Mouse (Mus musculus) midbrain, embryonic 13.5 days (tissue): Measurements from ENCODE around the gene Rab34. TPM values are rescaled to one million over a fixed set of nuclear protein-coding genes. Genes with fewer than 3 reads are reported as not detected.

Source experiments
- ATAC-seq: fragments of 200-750 bp; cut with Nextera tagmentation; 2 replicates; pipeline ENCODE4 v1.8.0; 2017; ENCODE audit warnings: mild to moderate bottlenecking, moderate TSS enrichment, moderate library complexity
- H3K27ac ChIP-seq: fragments of 300-500 bp; sonication (generic); 2 replicates; pipeline ENCODE4 v1.5.1; 2015; ENCODE audit warnings: inconsistent platforms, mild to moderate bottlenecking, moderate library complexity
- H3K27me3 ChIP-seq: fragments of 300-500 bp; sonication (generic); 2 replicates; pipeline ENCODE4 v1.6.1; 2015; ENCODE audit warnings: mild to moderate bottlenecking, inconsistent platforms
- H3K36me3 ChIP-seq: fragments of 300-500 bp; sonication (generic); 2 replicates; pipeline ENCODE4 v1.6.1; 2015; ENCODE audit warnings: mild to moderate bottlenecking, inconsistent platforms
- H3K4me1 ChIP-seq: fragments of 300-500 bp; sonication (generic); replicated peaks from 2 replicates; pipeline ENCODE4 v1.6.1; 2015; ENCODE audit warnings: inconsistent platforms
- H3K4me2 ChIP-seq: fragments of 300-500 bp; sonication (generic); replicated peaks from 2 replicates; pipeline ENCODE4 v1.6.1; 2015; ENCODE audit warnings: moderate library complexity, mild to moderate bottlenecking, inconsistent platforms
- H3K4me3 ChIP-seq: fragments of 300-500 bp; sonication (generic); replicated peaks from 2 replicates; pipeline ENCODE4 v1.5.1; 2015; ENCODE audit warnings: mild to moderate bottlenecking, inconsistent platforms
- H3K9ac ChIP-seq: fragments of 300-500 bp; sonication (generic); replicated peaks from 2 replicates; pipeline ENCODE4 v1.6.1; 2015; ENCODE audit warnings: mild to moderate bottlenecking, inconsistent platforms
- H3K9me3 ChIP-seq: fragments of 300-500 bp; sonication (generic); 2 replicates; pipeline ENCODE4 v1.6.1; 2016; ENCODE audit warnings: mild to moderate bottlenecking, inconsistent platforms
- WGBS: fragments of 180-500 bp; shearing (Covaris S2); methylation state at CpG from one replicate; pipeline ENCODE4 v1.1.7; 2015; 5-methylcytosine and 5-hydroxymethylcytosine counted together
- microRNA-seq: library from miRNA; unstranded; fragments of <30 nt; microRNA quantifications from one replicate; pipeline ENCODE4, GENCODE M21; 2016
- polyA plus RNA-seq: library from polyadenylated mRNA; unstranded; fragments of >200 nt; fragmentation: Nextera tagmentation; extraction: Ambion mirVana; gene quantifications from 2 replicates; pipeline ENCODE4 v1.2.1, GENCODE M21; 2015

The Rab34 gene
- polyA plus RNA-seq, 1 experiment from 2014 or later = 42.0 TPM

- ATAC-seq = no peak
- H3K36me3 ChIP-seq = peaks cover 100% of the 10 kb centered on the region
- 94% methylated on average over 6 of the region's 6 CpGs for WGBS
Measured at GRCm38 (mm10) chr11:78209886-78210285, 21.7 kb downstream of the Rab34 start.

GRCm38 (mm10) chr11:78210615-78211014 is 22.4 kb downstream of the Rab34 start:
- Histone ChIP-seq H3K4me2 (no peak overlapping the region), H3K9ac (no peak overlapping the region), H3K4me1 (no peaks in the 10 kb centered on the region), H3K4me3 (no peak overlapping the region), H3K27ac (no peak overlapping the region), H3K36me3 (peaks cover 100% of the 10 kb centered on the region), H3K9me3 (no peaks in the 10 kb centered on the region), H3K27me3 (no peaks in the 10 kb centered on the region)
- ATAC-seq = no peak
- WGBS = 83% methylated on average over 7 of the region's 7 CpGs

More at GRCm38 (mm10) chr11:78209886-78210285, 21.7 kb downstream of the Rab34 start:
- H3K9ac ChIP-seq = no peak overlapping the region
- H3K9me3 ChIP-seq = no peaks in the 10 kb centered on the region
- H3K4me2 ChIP-seq = no peak overlapping the region
- no peaks in the 10 kb centered on the region for H3K27me3 ChIP-seq
- H3K4me1 ChIP-seq = no peaks in the 10 kb centered on the region
- no peak overlapping the region for H3K4me3 ChIP-seq
- H3K27ac ChIP-seq = no peak overlapping the region

DNA sequence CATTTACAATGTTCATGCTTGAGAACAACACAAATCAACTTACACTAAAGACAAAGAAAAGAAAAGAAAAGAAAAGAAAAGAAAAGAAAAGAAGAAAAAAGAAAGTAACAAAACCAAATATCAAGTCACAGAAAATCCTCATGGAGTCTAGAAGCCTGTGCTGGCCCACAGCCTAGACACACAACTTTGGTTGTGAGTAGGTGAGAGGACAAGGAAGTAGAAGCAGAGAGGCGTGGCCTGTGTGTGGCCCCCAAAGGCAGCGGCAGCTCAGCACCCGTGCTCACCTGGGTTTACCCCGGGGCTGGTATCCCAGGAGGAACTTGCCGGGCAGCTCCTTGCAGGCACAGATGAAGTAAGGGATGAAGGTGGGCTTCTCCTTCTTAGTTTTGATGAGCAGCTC is 23.3 kb downstream of the Rab34 start:
- ATAC-seq = no peak
- no peak overlapping the region for H3K9ac ChIP-seq
- H3K36me3 ChIP-seq = peaks cover 100% of the 10 kb centered on the region
- no peak overlapping the region for H3K27ac ChIP-seq
- no peaks in the 10 kb centered on the region for H3K9me3 ChIP-seq
- 86% methylated on average over 5 of the region's 5 CpGs for WGBS
- no peak overlapping the region for H3K4me2 ChIP-seq
- H3K4me1 ChIP-seq = no peaks in the 10 kb centered on the region
- H3K27me3 ChIP-seq = no peaks in the 10 kb centered on the region
- H3K4me3 ChIP-seq = no peak overlapping the region

- H3K4me1 ChIP-seq = no peaks in the 10 kb centered on the region
- 96% methylated on average over 14 of the region's 14 CpGs for WGBS
- peaks cover 99% of the 10 kb centered on the region for H3K36me3 ChIP-seq
Measured at GRCm38 (mm10) chr11:78213086-78213817, 25.0 kb downstream of the Rab34 start.

DNA sequence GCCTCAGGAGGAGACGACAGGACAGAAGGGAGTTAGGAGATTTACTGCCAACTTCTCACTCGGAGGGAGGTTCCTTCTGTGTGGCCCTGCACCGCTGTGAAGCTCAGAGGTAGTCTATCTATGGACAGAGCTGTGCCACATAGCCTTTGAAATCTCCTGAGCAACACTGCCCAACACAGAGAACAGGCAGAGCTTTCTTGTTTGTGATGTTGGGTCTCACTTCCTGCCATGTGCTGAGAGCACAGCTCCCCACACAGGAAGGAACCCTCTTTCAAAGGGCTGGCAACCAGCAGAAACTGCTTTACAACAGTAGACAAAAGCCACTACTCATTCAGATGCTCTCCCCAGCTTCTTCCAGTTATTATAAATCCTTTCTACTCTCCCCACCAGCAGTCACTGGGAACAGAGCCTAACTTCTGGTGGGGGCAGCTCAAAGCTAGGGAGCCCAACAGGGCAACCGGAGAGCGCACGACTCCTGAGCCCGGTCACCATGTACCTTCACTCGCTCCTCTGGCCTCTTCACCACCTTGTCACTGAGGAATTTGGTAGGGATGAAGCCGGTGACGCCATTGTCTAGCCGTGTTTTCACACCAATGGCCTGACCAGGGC is 27.6 kb downstream of the Rab34 start:
- WGBS = 87% methylated on average over 11 of the region's 11 CpGs
- no peak overlapping the region for H3K27ac ChIP-seq

More at GRCm38 (mm10) chr11:78213086-78213817, 25.0 kb downstream of the Rab34 start:
- Histone ChIP-seq H3K27ac (no peak overlapping the region), H3K9me3 (no peaks in the 10 kb centered on the region), H3K4me3 (no peak overlapping the region), H3K4me2 (no peak overlapping the region), H3K27me3 (no peaks in the 10 kb centered on the region), H3K9ac (no peak overlapping the region)
- ATAC-seq = no peak

DNA sequence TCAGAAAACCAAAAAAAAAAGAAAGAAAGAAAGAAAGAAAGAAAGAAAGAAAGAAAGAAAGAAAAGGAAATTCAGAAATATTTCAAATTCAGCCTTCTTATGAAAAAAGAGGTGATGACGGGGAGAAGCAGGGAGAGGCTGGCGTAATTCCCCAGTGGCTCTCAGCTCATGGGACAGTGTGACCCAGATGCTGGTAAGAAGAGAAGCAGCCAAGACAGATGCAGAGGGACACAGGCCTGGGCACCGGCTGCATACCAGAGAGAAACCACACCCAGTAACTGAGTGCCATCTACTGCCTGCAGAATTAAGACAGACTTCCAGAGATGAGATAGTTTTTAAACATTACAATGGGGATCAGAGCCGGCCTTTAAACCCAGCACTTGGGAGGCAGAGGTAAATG is 35.4 kb downstream of the Rab34 start:
- Histone ChIP-seq H3K27me3 (no peaks in the 10 kb centered on the region), H3K36me3 (peaks cover 97% of the 10 kb centered on the region), H3K27ac (no peak overlapping the region), H3K9ac (no peak overlapping the region), H3K4me3 (no peak overlapping the region), H3K4me2 (no peak overlapping the region), H3K9me3 (no peaks in the 10 kb centered on the region), H3K4me1 (no peaks in the 10 kb centered on the region)
- WGBS = 95% methylated on average over 4 of the region's 4 CpGs
- ATAC-seq = no peak

More for the DNA sequence above, 27.6 kb downstream of the Rab34 start:
- no peaks in the 10 kb centered on the region for H3K4me1 ChIP-seq
- H3K9me3 ChIP-seq = no peaks in the 10 kb centered on the region
- H3K9ac ChIP-seq = no peak overlapping the region
- ATAC-seq = no peak
- H3K4me2 ChIP-seq = no peak overlapping the region
- H3K27me3 ChIP-seq = no peaks in the 10 kb centered on the region
- peaks cover 99% of the 10 kb centered on the region for H3K36me3 ChIP-seq
- H3K4me3 ChIP-seq = no peak overlapping the region

DNA sequence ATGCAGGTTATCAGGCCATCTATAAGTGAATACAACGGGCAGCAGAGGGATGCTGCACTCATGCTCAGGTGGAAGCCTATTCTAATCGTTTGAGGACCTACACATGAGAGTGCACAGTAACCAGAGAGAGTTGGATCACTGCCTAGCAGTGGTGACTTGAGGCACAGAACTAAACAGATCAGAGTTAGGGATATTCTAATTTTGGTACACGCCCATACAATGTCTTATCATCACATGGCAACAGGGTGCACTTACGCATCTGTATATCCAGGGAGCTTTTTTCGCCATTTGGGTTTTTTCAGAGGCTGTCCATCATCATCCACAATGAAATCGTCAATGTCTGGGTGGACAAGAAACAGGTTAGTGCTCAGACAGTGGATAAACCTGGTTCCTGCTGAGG is 43.3 kb downstream of the Rab34 start:
- Histone ChIP-seq H3K9me3 (no peaks in the 10 kb centered on the region), H3K9ac (no peak overlapping the region), H3K4me3 (no peak overlapping the region), H3K4me2 (no peak overlapping the region), H3K27ac (no peak overlapping the region), H3K27me3 (no peaks in the 10 kb centered on the region), H3K36me3 (peaks cover 74% of the 10 kb centered on the region), H3K4me1 (no peaks in the 10 kb centered on the region)
- WGBS = 94% methylated on average over 6 of the region's 6 CpGs
- ATAC-seq = no peak

DNA sequence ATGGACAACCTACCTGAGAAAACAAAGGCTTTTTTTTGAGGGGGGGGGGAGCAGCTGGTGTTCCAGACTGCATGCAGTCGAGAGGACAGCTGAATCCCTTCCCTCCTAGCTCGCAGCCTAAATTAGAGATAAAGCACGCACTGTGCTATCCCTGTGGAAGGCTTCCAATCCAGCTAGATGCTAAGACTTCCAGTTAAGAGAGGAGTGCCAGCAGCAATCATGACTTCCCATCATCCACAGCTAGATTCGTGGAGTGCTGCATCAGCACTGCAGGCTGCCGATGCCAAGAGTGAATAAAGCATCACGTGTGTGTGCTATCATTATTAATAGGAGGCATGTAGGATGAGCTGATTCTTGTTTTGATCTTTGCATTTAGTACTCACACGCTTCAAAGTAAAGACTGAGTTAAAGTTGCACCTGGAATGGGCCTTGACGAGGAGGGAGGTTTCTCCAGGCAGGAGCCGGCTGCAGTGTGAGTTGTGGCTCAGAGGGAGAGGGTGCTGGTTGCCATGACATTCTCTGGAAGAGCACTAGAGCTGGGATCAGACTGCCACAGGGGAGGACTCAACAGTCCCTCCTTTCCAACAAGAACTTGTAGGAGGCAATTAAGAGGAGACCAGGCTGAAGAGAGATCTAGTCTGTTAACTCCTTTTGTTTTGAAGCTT is 52.1 kb downstream of the Rab34 start:
- Histone ChIP-seq H3K9ac (no peak overlapping the region; the same call in 1 of the 2 replicates), H3K4me2 (no peak overlapping the region), H3K27me3 (no peaks in the 10 kb centered on the region), H3K36me3 (peaks cover 23% of the 10 kb centered on the region), H3K4me3 (no peak overlapping the region), H3K27ac (no peak overlapping the region), H3K9me3 (no peaks in the 10 kb centered on the region), H3K4me1 (peaks cover 23% of the 10 kb centered on the region)
- ATAC-seq = no peak
- 93% methylated on average over 9 of the region's 9 CpGs for WGBS

Small RNA genes within 50 kb of the gene (microRNA-seq; reads per million reads assigned to microRNA genes)
- not detected for gene Mir7653

Other genes starting within 250 kb of the Rab34 start
- gene Phf12, start 205.7 kb upstream of the Rab34 start, polyA plus RNA-seq = 22.7 and 22.8 TPM in 2 replicates
- gene Dhrs13, start 156.2 kb upstream of the Rab34 start, polyA plus RNA-seq = 31.6 and 32.4 TPM in 2 replicates
- gene Flot2, start 150.5 kb upstream of the Rab34 start, polyA plus RNA-seq = 66.9 and 68.4 TPM in 2 replicates
- gene Eral1, start 108.0 kb upstream of the Rab34 start, polyA plus RNA-seq = 32.7 and 33.8 TPM in 2 replicates
- gene Fam222b, start 93.8 kb upstream of the Rab34 start, polyA plus RNA-seq = 29.3 and 30.7 TPM in 2 replicates
- 120 and 139 TPM in 2 replicates for gene Traf4, start 22.8 kb upstream of the Rab34 start, polyA plus RNA-seq
- 4.7 and 5.2 TPM in 2 replicates for gene Nek8, start 11.8 kb upstream of the Rab34 start, polyA plus RNA-seq
- 5.0 and 5.9 TPM in 2 replicates for gene Tlcd1, start 11.7 kb upstream of the Rab34 start, polyA plus RNA-seq
- gene Rpl23a, start 4.8 kb upstream of the Rab34 start, polyA plus RNA-seq = 934 and 937 TPM in 2 replicates
- gene Proca1, start 5.0 kb downstream of the Rab34 start, polyA plus RNA-seq = 0.84 and 2.2 TPM in 2 replicates
- gene Sdf2, start 57.3 kb downstream of the Rab34 start, polyA plus RNA-seq = 78.7 and 81.1 TPM in 2 replicates
- 30.3 and 30.8 TPM in 2 replicates for gene Supt6, start 57.6 kb downstream of the Rab34 start, polyA plus RNA-seq
- 60.6 and 62.3 TPM in 2 replicates for gene 2610507B11Rik, start 73.3 kb downstream of the Rab34 start, polyA plus RNA-seq
- gene BC030499, start 102.4 kb downstream of the Rab34 start, polyA plus RNA-seq = 0.28 and 0.87 TPM in 2 replicates
- 17.3 and 20.7 TPM in 2 replicates for gene Spag5, start 113.1 kb downstream of the Rab34 start, polyA plus RNA-seq
- gene Aldoc, start 134.5 kb downstream of the Rab34 start, polyA plus RNA-seq = 26.3 and 28.3 TPM in 2 replicates
- gene Pigs, start 140.0 kb downstream of the Rab34 start, polyA plus RNA-seq = 60.9 and 66.6 TPM in 2 replicates
- gene Unc119, start 155.1 kb downstream of the Rab34 start, polyA plus RNA-seq = 69.1 and 75.4 TPM in 2 replicates
- not detected in 2 replicates for gene Foxn1, start 198.1 kb downstream of the Rab34 start, polyA plus RNA-seq
- gene Slc13a2, start 233.8 kb downstream of the Rab34 start, polyA plus RNA-seq = not detected in 2 replicates